Mouse (Mus musculus): ENCODE data around the gene Ngb. TPM values are rescaled to one million over a fixed set of nuclear protein-coding genes. Genes with fewer than 3 reads are reported as not detected.
A peak's percentile ranks its signal among the peaks of the same experiment; 100 is the strongest.

Ngb gene
- polyA plus RNA-seq, 1 experiment from 2014 or later: 0.33 TPM

- Histone ChIP-seq H3K4me1 (replicated peaks; ENCODE audit: insufficient read depth, low read length) (no peaks in the 10 kb centered on the region), H3K27me3 (ENCODE audit: insufficient read depth, low read length) (0 out of 2 replicates have a peak, but pooled peaks cover 6% of the 10 kb centered on the region), H3K4me2 (ENCODE audit: low read length) (no peak overlapping the region), H3K27ac (no peak overlapping the region), H3K36me3 (ENCODE audit: insufficient read depth, low read length) (0 out of 2 replicates have a peak, but pooled peaks cover 4% of the 10 kb centered on the region), H3K9me3 (replicated peaks; ENCODE audit: low read length) (no peaks in the 10 kb centered on the region), H3K9ac (ENCODE audit: low read depth, low read length) (no peak overlapping the region), H3K4me3 (replicated peaks; ENCODE audit: low read depth, low read length) (no peak overlapping the region)
- ATAC-seq (replicated peaks; ENCODE audit: low FRiP score, low read depth): no peak
- 86% methylated on average over 4 of the region's 4 CpGs for WGBS
- no peak for TF ChIP-seq CTCF (IDR thresholded peaks at IDR 0.05; ENCODE audit: low read depth)
- DNase-seq (ENCODE audit: low spot score): no peak
These were observed 1.1 kb upstream of the Ngb start for GRCm38 (mm10) chr12:87103471-87103870.

DNA sequence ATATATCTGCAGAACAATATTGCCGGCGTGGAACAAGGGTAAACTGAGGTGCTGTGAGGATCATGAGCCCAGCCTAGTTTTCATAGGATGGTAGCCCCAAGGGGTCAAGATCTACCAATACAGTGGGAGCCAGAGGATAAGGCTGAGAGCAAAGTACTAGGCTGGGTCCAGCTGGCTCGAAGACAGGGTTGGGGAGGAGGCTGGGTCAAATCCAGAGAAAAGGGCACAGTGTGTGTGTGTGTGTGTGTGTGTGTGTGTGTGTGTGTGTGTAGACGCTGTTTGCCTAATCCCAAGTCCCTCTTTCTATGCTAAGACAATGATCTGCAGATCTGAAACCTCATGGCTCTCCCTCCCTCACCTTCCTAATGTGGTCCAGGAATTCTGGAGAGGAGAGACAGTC is 2.0 kb downstream of the Ngb start:
- no peaks in the 10 kb centered on the region for H3K9me3 ChIP-seq (replicated peaks; ENCODE audit: low read length)
- H3K4me1 ChIP-seq (replicated peaks; ENCODE audit: insufficient read depth, low read length): no peaks in the 10 kb centered on the region
- no peak overlapping the region for H3K9ac ChIP-seq (ENCODE audit: low read depth, low read length)
- H3K4me2 ChIP-seq (ENCODE audit: low read length): no peak overlapping the region
- no peak overlapping the region for H3K27ac ChIP-seq
- no peaks in the 10 kb centered on the region for H3K36me3 ChIP-seq (ENCODE audit: insufficient read depth, low read length)
- ATAC-seq (replicated peaks; ENCODE audit: low FRiP score, low read depth) (no peak), DNase-seq (ENCODE audit: low spot score) (no peak)
- no peak for TF ChIP-seq CTCF (IDR thresholded peaks at IDR 0.05; ENCODE audit: low read depth)
- no peak overlapping the region for H3K4me3 ChIP-seq (replicated peaks; ENCODE audit: low read depth, low read length)
- 79% methylated on average over 4 of the region's 4 CpGs for WGBS
- 0 out of 2 replicates have a peak, but pooled peaks cover 6% of the 10 kb centered on the region for H3K27me3 ChIP-seq (ENCODE audit: insufficient read depth, low read length)

DNA sequence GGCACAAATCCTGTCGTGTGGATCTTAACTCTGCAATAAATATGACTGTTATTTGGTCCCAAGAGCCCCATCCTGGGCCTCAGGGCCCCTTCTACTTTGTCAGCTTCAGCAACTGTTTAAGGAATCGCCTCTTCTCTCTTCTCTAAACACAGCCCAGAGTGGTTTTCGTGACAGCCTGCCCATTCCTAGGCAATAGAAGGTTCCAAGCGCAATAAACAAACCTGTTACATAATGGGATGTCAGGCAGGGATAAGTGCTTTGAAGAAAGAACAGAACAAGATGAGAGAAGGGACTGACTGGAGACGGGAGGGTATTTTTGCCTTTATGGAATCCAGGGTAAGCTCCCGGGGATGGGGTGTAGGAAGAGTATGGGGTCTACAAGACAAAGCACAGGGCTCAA is 8.7 kb downstream of the Ngb start:
- ATAC-seq (replicated peaks; ENCODE audit: low FRiP score, low read depth) (no peak), DNase-seq (ENCODE audit: low spot score) (no peak)
- H3K27me3 ChIP-seq (ENCODE audit: insufficient read depth, low read length): no peaks in the 10 kb centered on the region
- no peaks in the 10 kb centered on the region for H3K4me1 ChIP-seq (replicated peaks; ENCODE audit: insufficient read depth, low read length)
- H3K4me3 ChIP-seq (replicated peaks; ENCODE audit: low read depth, low read length): no peak overlapping the region
- WGBS: 64% methylated on average over 6 of the region's 6 CpGs
- H3K9me3 ChIP-seq (replicated peaks; ENCODE audit: low read length): no peaks in the 10 kb centered on the region
- H3K9ac ChIP-seq (ENCODE audit: low read depth, low read length): no peak overlapping the region
- no peaks in the 10 kb centered on the region for H3K36me3 ChIP-seq (ENCODE audit: insufficient read depth, low read length)
- TF ChIP-seq CTCF (IDR thresholded peaks at IDR 0.05; ENCODE audit: low read depth): no peak
- no peak overlapping the region for H3K4me2 ChIP-seq (ENCODE audit: low read length)
- H3K27ac ChIP-seq: no peak overlapping the region

DNA sequence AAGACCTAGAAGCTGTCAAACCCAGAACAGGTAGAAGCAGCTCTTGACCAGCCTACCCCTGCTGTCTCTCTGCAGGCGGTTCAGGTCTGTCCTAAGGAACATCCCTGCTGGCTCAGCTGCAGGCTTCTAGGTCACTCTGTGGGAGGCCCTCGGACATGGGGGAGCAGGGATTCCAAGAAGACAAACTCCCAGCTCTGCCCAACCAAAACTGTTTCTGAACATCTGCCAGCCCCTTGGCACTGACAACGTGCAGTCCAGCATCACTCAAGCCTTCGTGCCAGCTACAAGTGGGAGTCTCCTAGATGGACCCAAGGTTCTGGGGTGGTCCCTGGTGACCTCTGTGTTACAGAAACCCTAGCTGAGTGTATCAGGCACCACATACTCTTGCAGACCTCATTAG is 9.1 kb downstream of the Ngb start:
- Histone ChIP-seq H3K9ac (ENCODE audit: low read depth, low read length) (no peak overlapping the region), H3K4me1 (replicated peaks; ENCODE audit: insufficient read depth, low read length) (no peaks in the 10 kb centered on the region), H3K27ac (no peak overlapping the region), H3K27me3 (ENCODE audit: insufficient read depth, low read length) (no peaks in the 10 kb centered on the region), H3K4me2 (ENCODE audit: low read length) (no peak overlapping the region), H3K36me3 (ENCODE audit: insufficient read depth, low read length) (no peaks in the 10 kb centered on the region), H3K9me3 (replicated peaks; ENCODE audit: low read length) (no peaks in the 10 kb centered on the region), H3K4me3 (replicated peaks; ENCODE audit: low read depth, low read length) (no peak overlapping the region)
- 63% methylated on average over 4 of the region's 4 CpGs for WGBS
- TF ChIP-seq CTCF (IDR thresholded peaks at IDR 0.05; ENCODE audit: low read depth): no peak
- ATAC-seq (replicated peaks; ENCODE audit: low FRiP score, low read depth) (no peak), DNase-seq (ENCODE audit: low spot score) (no peak)

GRCm38 (mm10) chr12:87091916-87092315 is 10.4 kb downstream of the Ngb start:
- WGBS: 84% methylated on average over 2 of the region's 2 CpGs
- no peak overlapping the region for H3K4me2 ChIP-seq (ENCODE audit: low read length)
- ATAC-seq (replicated peaks; ENCODE audit: low FRiP score, low read depth): no peak

DNA sequence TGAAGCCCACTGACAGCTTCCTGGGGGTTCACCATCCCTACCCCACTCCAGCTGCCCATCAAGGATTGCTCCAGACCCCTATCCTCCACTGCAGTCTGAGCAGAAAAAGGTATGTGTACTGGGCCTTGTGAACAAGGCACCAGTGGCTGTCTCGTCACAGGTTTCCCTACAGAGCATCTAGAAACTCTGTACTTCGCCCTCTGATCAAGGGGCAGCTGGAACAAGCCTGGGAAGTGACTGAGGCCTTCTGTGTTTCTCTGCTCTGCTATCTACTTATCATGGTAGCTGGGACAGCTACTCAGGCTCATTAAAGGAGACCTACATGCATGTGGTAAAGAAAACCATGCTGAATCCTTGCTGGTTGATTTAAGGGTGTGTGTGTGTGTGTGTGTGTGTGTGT is 12.6 kb downstream of the Ngb start:
- ATAC-seq (replicated peaks; ENCODE audit: low FRiP score, low read depth): 0 out of 2 replicates have a peak, but pooled peaks have one; percentile 29
- 76% methylated on average over 2 of the region's 2 CpGs for WGBS
- Histone ChIP-seq H3K27me3 (ENCODE audit: insufficient read depth, low read length) (no peaks in the 10 kb centered on the region), H3K36me3 (ENCODE audit: insufficient read depth, low read length) (no peaks in the 10 kb centered on the region), H3K9me3 (replicated peaks; ENCODE audit: low read length) (no peaks in the 10 kb centered on the region), H3K9ac (ENCODE audit: low read depth, low read length) (no peak overlapping the region), H3K4me2 (ENCODE audit: low read length) (no peak overlapping the region), H3K4me1 (replicated peaks; ENCODE audit: insufficient read depth, low read length) (no peaks in the 10 kb centered on the region), H3K27ac (no peak overlapping the region), H3K4me3 (replicated peaks; ENCODE audit: low read depth, low read length) (no peak overlapping the region)
- no peak for DNase-seq (ENCODE audit: low spot score)
- no peak for TF ChIP-seq CTCF (IDR thresholded peaks at IDR 0.05; ENCODE audit: low read depth)

More at GRCm38 (mm10) chr12:87091916-87092315, 10.4 kb downstream of the Ngb start:
- no peak overlapping the region for H3K9ac ChIP-seq (ENCODE audit: low read depth, low read length)
- H3K4me1 ChIP-seq (replicated peaks; ENCODE audit: insufficient read depth, low read length): no peaks in the 10 kb centered on the region
- H3K36me3 ChIP-seq (ENCODE audit: insufficient read depth, low read length): no peaks in the 10 kb centered on the region
- H3K27me3 ChIP-seq (ENCODE audit: insufficient read depth, low read length): no peaks in the 10 kb centered on the region
- H3K9me3 ChIP-seq (replicated peaks; ENCODE audit: low read length): no peaks in the 10 kb centered on the region
- no peak overlapping the region for H3K4me3 ChIP-seq (replicated peaks; ENCODE audit: low read depth, low read length)
- DNase-seq (ENCODE audit: low spot score): no peak
- no peak overlapping the region for H3K27ac ChIP-seq
- no peak for TF ChIP-seq CTCF (IDR thresholded peaks at IDR 0.05; ENCODE audit: low read depth)

DNA sequence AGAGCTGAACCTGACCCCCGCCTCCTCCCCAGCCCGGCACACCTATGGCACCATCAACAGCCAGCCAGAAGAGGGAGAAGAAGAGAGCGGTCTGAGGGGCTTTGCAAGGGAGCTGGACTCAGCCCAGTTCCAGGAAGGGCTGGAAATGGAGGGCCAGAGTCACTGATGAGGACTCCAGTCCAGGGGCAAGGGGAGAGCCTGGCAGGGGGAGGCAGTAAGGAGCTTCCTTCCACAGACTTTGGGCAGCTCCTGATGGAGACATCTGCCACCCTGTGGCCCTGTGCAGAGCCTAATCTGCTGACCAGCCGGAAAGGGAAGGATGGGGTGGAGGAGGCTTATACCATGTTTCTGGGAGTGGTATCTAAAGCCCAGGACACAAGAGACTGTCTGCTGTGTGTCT is 13.1 kb downstream of the Ngb start:
- Histone ChIP-seq H3K27me3 (ENCODE audit: insufficient read depth, low read length) (no peaks in the 10 kb centered on the region), H3K9ac (ENCODE audit: low read depth, low read length) (no peak overlapping the region), H3K4me3 (replicated peaks; ENCODE audit: low read depth, low read length) (no peak overlapping the region), H3K36me3 (ENCODE audit: insufficient read depth, low read length) (no peaks in the 10 kb centered on the region), H3K9me3 (replicated peaks; ENCODE audit: low read length) (no peaks in the 10 kb centered on the region), H3K27ac (no peak overlapping the region), H3K4me2 (ENCODE audit: low read length) (no peak overlapping the region), H3K4me1 (replicated peaks; ENCODE audit: insufficient read depth, low read length) (no peaks in the 10 kb centered on the region)
- WGBS: 73% methylated on average over 4 of the region's 4 CpGs
- ATAC-seq (replicated peaks; ENCODE audit: low FRiP score, low read depth) (no peak), DNase-seq (ENCODE audit: low spot score) (no peak)
- TF ChIP-seq CTCF (IDR thresholded peaks at IDR 0.05; ENCODE audit: low read depth): no peak

All from kidney, postnatal 0 days (tissue).